Mouse (Mus musculus) urinary bladder, postnatal 4 days (tissue): Measurements from ENCODE around the gene Slc38a10.

Source experiments
- DNase-seq, 2 experiments: peaks; one replicate each; pipeline ENCODE4 v3.0.0; 2021 to 2022; ENCODE audit warnings: low spot score in 2 of 2

Slc38a10 gene

DNA sequence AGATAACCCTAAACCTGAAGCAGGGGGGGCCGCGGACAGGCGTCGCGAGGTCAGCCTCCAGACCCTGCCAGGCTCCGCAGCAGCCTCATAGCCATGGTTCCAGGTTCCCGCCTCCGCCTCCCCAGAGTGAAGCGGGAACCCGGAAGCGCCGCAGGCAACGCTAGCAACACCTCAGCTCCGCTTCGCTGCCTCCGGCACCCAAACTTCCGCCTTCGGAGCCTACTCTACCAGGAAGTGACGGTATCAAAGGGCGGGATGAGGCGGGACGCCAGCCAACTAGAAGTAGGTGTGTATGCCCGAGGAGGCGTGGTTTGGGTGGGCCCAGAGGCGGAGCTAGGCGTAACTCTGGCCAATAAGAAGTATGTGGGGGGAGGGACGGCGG lies at the start of gene Slc38a10:
Gene Slc38a10, minus strand, starts transcription at position 234 of the 382 bp plus-strand sequence.
- DNase-seq: peak; percentile 99 to 100

GRCm38 (mm10) chr11:120200621-120201020 lies 49.5 kb upstream of the Slc38a10 start:
- DNase-seq: no peak

- DNase-seq: peak in 1 of 2 experiments; percentile 58
Measured at GRCm38 (mm10) chr11:120199766-120200165, 48.6 kb upstream of the Slc38a10 start.

- DNase-seq: no peak
Measured at GRCm38 (mm10) chr11:120198831-120199230, 47.7 kb upstream of the Slc38a10 start.

DNA sequence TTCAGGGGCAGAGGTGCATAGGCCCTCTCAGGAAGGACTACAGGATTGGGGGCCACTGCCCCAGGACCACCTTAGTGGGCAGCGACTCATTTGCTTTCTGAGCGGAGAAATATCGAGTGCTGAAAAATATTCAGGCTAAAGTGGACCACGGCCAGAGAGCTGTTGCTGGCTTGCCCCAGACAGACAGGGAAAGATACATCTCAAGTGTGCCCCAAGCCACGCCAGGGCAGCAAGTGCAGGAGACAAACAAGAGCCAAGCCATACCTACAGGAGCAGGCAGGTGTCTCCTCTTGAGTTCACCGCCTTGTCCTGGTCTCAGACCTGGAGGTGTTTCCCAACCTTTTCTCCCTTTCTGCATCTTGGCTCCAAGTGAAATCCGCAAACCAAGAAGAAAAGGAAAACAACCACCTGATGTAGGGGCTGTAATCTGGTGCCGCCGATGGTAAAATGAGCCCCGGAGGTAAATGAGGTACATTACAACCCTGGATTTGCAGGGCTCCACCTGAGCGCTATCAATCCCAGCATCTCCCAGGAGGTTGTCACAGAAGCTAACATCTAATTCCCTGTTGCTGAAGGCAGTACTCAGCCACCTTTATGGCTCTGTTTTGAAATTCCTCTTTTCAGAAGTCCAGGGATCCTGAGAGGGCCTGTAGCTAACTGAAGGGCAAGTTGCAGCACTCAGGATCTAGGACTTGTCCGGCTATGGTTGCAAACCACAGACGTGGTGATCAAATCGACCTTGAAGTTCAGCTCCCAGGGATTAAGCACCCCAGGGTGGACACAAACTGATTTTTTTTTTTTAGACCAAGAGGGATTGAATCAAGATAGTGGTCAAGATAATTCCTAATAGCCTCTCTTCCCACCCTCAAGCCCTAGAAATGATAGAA lies 39.6 kb upstream of the Slc38a10 start:
- no peak for DNase-seq

GRCm38 (mm10) chr11:120189459-120190312 lies 38.5 kb upstream of the Slc38a10 start:
- DNase-seq: peak; percentile 98 to 99

GRCm38 (mm10) chr11:120188481-120189441 lies 37.6 kb upstream of the Slc38a10 start:
- peak in 1 of 2 experiments; percentile 59 for DNase-seq

- DNase-seq: peak in 1 of 2 experiments; percentile 61
Measured at GRCm38 (mm10) chr11:120188102-120188480, 36.9 kb upstream of the Slc38a10 start.

- DNase-seq: peak in 1 of 2 experiments; percentile 58
Measured at GRCm38 (mm10) chr11:120187236-120188101, 36.3 kb upstream of the Slc38a10 start.

DNA sequence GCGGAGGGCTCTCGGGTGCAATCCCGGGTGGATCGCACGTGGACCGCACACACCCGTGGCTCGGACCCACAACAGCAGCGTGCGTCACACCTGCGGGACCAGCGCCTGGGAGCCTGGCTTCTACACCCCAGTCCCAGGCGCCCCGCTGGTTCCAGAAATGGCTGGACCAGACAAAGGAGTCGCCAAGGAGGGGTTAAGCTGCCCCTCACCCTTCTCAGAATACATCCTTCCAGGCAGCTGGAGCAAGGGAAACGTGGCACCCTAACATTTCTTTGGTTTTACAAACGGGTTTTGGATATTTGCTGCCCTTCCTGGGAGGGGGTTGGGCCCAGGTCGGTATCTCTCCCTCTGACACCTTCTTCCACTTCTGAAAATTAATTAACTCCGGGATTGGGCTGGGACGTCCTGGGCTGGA lies 35.7 kb upstream of the Slc38a10 start:
- DNase-seq: peak in 1 of 2 experiments; percentile 60

DNA sequence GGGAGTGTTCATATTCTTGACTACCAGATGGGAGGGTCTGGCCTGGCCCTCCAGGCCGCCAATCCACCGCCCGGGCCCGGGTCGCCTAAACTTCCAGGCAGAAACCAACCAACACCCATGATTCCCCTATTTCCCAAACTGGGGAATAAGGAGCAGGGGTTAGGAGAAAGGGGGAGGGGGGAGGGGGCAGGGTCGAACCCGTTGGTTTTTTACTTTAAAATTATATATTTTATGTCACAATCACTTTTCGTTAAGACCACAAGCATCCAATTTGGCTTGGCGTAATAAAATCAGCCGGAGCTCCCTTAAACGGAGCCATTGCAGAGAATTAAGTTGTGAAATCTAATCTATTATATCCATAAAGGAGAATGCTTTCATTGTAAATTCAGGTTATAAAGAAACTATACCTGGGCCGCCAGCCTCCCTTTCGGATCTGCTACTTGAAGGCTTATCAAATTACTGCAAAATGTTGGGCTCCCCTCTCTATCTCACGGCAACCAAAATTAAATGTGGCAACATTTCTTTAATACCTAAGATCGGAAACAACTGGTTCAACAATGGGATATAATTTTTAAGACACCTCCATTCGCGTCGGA lies 35.1 kb upstream of the Slc38a10 start:
- DNase-seq: no peak

DNA sequence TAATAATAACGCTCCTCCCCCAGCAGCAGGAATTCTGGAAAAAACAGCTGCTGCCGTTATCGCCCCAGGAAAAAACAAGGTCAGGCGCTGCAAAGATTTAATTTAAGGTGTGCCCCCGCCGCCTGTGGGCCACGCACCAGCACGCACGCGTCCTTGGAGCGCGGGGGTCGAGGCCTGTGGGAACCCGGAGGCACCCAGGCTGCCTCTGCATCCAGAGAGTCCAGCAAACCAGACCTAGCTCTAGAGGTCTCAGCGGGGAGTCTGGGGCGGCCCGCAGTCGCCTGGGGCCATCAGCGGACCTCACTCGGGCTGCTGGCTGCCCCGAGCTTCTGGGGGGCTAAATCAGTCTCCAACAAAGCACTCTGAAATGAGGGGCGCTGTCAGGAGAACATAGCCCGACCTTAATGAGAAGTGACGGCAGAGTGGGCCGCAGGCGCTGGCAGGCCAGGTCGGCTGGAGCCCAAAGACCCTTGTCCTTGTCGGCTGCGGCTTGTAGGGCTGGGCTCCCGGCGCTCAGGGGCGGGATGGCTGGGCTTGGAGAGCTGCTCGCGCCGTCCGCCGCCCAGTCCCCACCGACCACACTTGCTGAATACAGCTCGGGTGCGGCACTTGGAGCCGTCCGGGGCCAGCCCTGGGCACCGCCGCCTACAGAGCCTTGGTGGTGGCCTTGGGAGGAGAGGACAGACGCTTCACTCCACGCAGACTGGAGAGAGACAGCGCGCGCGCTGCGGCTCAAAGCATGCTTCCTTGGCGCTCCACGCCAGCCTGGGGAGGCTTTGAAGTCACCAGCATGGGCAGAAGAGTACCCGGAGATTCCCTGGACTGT lies 34.4 kb upstream of the Slc38a10 start:
- DNase-seq: peak; percentile 56 to 59

GRCm38 (mm10) chr11:120184371-120185315 lies 33.5 kb upstream of the Slc38a10 start:
- DNase-seq: peak; percentile 46 to 59

GRCm38 (mm10) chr11:120183708-120184107 lies 32.6 kb upstream of the Slc38a10 start:
- no peak for DNase-seq

DNA sequence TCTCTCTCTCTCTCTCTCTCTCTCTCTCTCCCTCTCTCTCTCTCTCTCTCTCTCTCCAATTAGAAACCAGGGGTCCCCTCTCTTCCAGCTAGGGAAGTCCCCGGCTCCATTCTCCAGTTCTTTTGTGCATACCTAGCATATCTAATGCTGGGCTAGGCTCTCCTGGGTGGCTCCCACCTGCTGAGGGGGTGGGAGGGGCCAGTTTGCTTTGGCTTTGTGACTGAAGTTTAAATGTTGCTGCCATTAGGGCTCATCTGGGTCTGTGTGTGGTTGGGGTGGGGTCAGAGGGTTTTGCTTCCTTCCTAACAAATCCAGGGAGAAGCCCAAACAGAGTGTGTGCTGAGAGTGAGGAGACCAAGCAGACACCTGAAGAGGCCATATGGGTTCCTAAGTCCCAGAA lies 32.0 kb upstream of the Slc38a10 start:
- no peak for DNase-seq

- DNase-seq: no peak
Measured at GRCm38 (mm10) chr11:120182396-120183030, 31.4 kb upstream of the Slc38a10 start.

DNA sequence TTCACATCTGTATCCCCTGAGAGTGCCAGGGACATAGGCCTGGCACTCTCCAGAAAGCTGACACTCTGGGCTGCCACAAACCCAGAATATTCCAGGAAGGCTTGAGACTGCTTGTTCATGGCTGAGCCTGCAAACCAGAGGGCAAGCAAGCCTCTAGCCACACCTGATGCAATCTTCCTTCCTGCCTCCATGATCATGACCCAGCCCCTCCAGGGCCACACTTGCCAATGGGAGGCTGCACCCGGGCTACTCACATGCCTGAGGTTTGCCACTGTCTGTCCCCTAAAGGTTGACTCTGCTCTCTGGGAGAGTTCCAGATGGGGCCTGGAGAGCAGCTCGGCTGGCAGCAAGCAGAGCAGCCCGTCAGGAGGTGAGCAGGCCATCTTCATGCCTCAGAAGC lies 30.2 kb upstream of the Slc38a10 start:
- no peak for DNase-seq
